Mouse (Mus musculus) CH12.LX (cell line): ENCODE results near the gene Gm10837. TPM values are rescaled to one million over a fixed set of nuclear protein-coding genes. Genes with fewer than 3 reads are reported as not detected.

ENCODE experiments used
- DNase-seq: peaks from one replicate; pipeline ENCODE4 v3.0.0-alpha.2; 2013; ENCODE audit errors: extremely low read depth
- H3K27ac ChIP-seq: 2 replicates; pipeline ENCODE4 v1.5.1; 2012; ENCODE audit warnings: low read depth, mild to moderate bottlenecking, control low read depth, moderate library complexity; ENCODE audit not compliant: insufficient read depth
- H3K27me3 ChIP-seq: replicated peaks from 2 replicates; pipeline ENCODE3; 2012; ENCODE audit warnings: inconsistent platforms
- H3K36me3 ChIP-seq, 2 experiments: replicated peaks in 1 of 2; 2 replicates each; pipeline versions ENCODE3 to v1.6.1; 2012; ENCODE audit warnings: inconsistent platforms in 1 of 2, low read length in 1 of 2, mild to moderate bottlenecking in 1 of 2, mixed read lengths in 1 of 2, moderate library complexity in 1 of 2; ENCODE audit not compliant: control insufficient read depth in 1 of 2, insufficient read depth in 1 of 2
- H3K4me1 ChIP-seq, 2 experiments: 2 replicates each; pipeline ENCODE4 v1.6.1; 2012; ENCODE audit warnings: inconsistent platforms in 1 of 2, moderate library complexity in 1 of 2; ENCODE audit not compliant: insufficient read depth in 2 of 2, control insufficient read depth in 1 of 2
- H3K4me2 ChIP-seq: 2 replicates; pipeline ENCODE4 v1.6.1; 2012; ENCODE audit warnings: low read depth, mild to moderate bottlenecking, control low read depth; ENCODE audit not compliant: poor library complexity, insufficient read depth, severe bottlenecking
- H3K4me3 ChIP-seq, 3 experiments: fragments of 150-350 bp in 1 of 3; sonication (generic) in 1 of 3; replicated peaks in 1 of 3; 2 replicates each; pipeline versions ENCODE3 to v1.5.1; 2011 to 2012; ENCODE audit warnings: low read depth in 2 of 3, low read length in 2 of 3, mild to moderate bottlenecking in 2 of 3, moderate library complexity in 2 of 3, control low read depth in 1 of 3, improper control_type of control experiment in 1 of 3, inconsistent platforms in 1 of 3, mixed read lengths in 1 of 3; ENCODE audit not compliant: poor library complexity in 1 of 3
- H3K79me2 ChIP-seq: replicated peaks from 2 replicates; pipeline ENCODE4 v1.6.1; 2012; ENCODE audit warnings: mild to moderate bottlenecking, moderate library complexity; ENCODE audit not compliant: control insufficient read depth, poor library complexity, insufficient read depth, severe bottlenecking; ENCODE audit errors: extremely low read depth
- H3K9ac ChIP-seq: 2 replicates; pipeline ENCODE4 v1.6.1; 2012; ENCODE audit warnings: low read depth, mild to moderate bottlenecking, control low read depth, moderate library complexity; ENCODE audit not compliant: insufficient read depth
- H3K9me3 ChIP-seq: replicated peaks from 2 replicates; pipeline ENCODE3; 2012; ENCODE audit warnings: low read length, inconsistent platforms, mixed read lengths
- CHD2 ChIP-seq: IDR thresholded peaks from 2 replicates; pipeline ENCODE4 v1.6.1; 2011; ENCODE audit warnings: low read length, improper control_type of control experiment
- CTCF ChIP-seq, 2 experiments: IDR thresholded peaks in 1 of 2; conservative IDR thresholded peaks in 1 of 2; 2 replicates each; pipeline ENCODE4 v1.5.1; 2011 to 2012; ENCODE audit warnings: low read depth in 2 of 2, low read length in 2 of 2, improper control_type of control experiment in 1 of 2, inconsistent platforms in 1 of 2, mild to moderate bottlenecking in 1 of 2, moderate library complexity in 1 of 2
- E2F4 ChIP-seq: IDR thresholded peaks from 2 replicates; pipeline ENCODE4 v1.6.1; 2011; ENCODE audit warnings: low read depth, low read length, improper control_type of control experiment; ENCODE audit not compliant: insufficient replicate concordance
- ELF1 ChIP-seq: IDR thresholded peaks from 2 replicates; pipeline ENCODE4 v1.6.1; 2014; ENCODE audit warnings: low read depth, mild to moderate bottlenecking, inconsistent platforms, low read length, improper control_type of control experiment
- GABPA ChIP-seq: IDR thresholded peaks from 2 replicates; pipeline ENCODE4 v1.6.1; 2012; ENCODE audit warnings: low read depth, low read length, improper control_type of control experiment, inconsistent platforms; ENCODE audit not compliant: insufficient replicate concordance
- JUN ChIP-seq: IDR thresholded peaks from 2 replicates; pipeline ENCODE4 v1.6.1; 2011; ENCODE audit warnings: low read depth, mild to moderate bottlenecking, low read length, improper control_type of control experiment, moderate library complexity; ENCODE audit not compliant: insufficient read depth
- JUND ChIP-seq: conservative IDR thresholded peaks from 2 replicates; pipeline ENCODE4 v1.6.1; 2011; ENCODE audit warnings: low read depth, low read length, improper control_type of control experiment
- MAFK ChIP-seq: IDR thresholded peaks from 2 replicates; pipeline ENCODE4 v1.6.1; 2011; ENCODE audit warnings: low read length, improper control_type of control experiment; ENCODE audit not compliant: insufficient replicate concordance
- MAX ChIP-seq: IDR thresholded peaks from 2 replicates; pipeline ENCODE4 v1.6.1; 2011; ENCODE audit warnings: low read length, improper control_type of control experiment
- MAZ ChIP-seq: IDR thresholded peaks from 2 replicates; pipeline ENCODE4 v1.6.1; 2012; ENCODE audit warnings: low read depth, mild to moderate bottlenecking, inconsistent platforms, low read length, improper control_type of control experiment, moderate library complexity
- MYC ChIP-seq: IDR thresholded peaks from 2 replicates; pipeline ENCODE4 v1.6.1; 2011; ENCODE audit warnings: low read depth, mild to moderate bottlenecking, improper control_type of control experiment, low read length
- NRF1 ChIP-seq: IDR thresholded peaks from 2 replicates; pipeline ENCODE4 v1.6.1; 2014; ENCODE audit warnings: low read depth, mild to moderate bottlenecking, inconsistent platforms, low read length, improper control_type of control experiment, moderate library complexity
- PAX5 ChIP-seq: IDR thresholded peaks from 2 replicates; pipeline ENCODE4 v1.6.1; 2012; ENCODE audit warnings: low read length, inconsistent platforms, mixed read lengths
- RAD21 ChIP-seq: IDR thresholded peaks from 2 replicates; pipeline ENCODE4 v1.6.1; 2011; ENCODE audit warnings: low read depth, mild to moderate bottlenecking, low read length, improper control_type of control experiment, moderate library complexity
- RCOR1 ChIP-seq: conservative IDR thresholded peaks from 2 replicates; pipeline ENCODE4 v1.6.1; 2012; ENCODE audit warnings: low read depth, mild to moderate bottlenecking, inconsistent platforms, low read length, improper control_type of control experiment
- SIN3A ChIP-seq: IDR thresholded peaks from 2 replicates; pipeline ENCODE4 v1.6.1; 2012; ENCODE audit warnings: low read length, improper control_type of control experiment, inconsistent platforms
- SMC3 ChIP-seq: IDR thresholded peaks from 2 replicates; pipeline ENCODE4 v1.6.1; 2011; ENCODE audit warnings: low read depth, low read length, improper control_type of control experiment
- TBP ChIP-seq: conservative IDR thresholded peaks from 2 replicates; pipeline ENCODE4 v1.6.1; 2011; ENCODE audit warnings: low read depth, low read length, improper control_type of control experiment
- TCF12 ChIP-seq: IDR thresholded peaks from 2 replicates; pipeline ENCODE4 v1.6.1; 2014; ENCODE audit warnings: low read depth, mild to moderate bottlenecking, inconsistent platforms, low read length, improper control_type of control experiment
- USF1 ChIP-seq: IDR thresholded peaks from 2 replicates; pipeline ENCODE4 v1.6.1; 2014; ENCODE audit warnings: low read depth, mild to moderate bottlenecking, inconsistent platforms, low read length, improper control_type of control experiment
- USF2 ChIP-seq: conservative IDR thresholded peaks from 2 replicates; pipeline ENCODE4 v1.6.1; 2011; ENCODE audit warnings: low read depth, low read length, improper control_type of control experiment
- ZNF384 ChIP-seq: IDR thresholded peaks from 2 replicates; pipeline ENCODE4 v1.6.1; 2012; ENCODE audit warnings: low read depth, low read length, improper control_type of control experiment, inconsistent platforms
- dilution Hi-C: fragments of 300-500 bp; cut with MboI; formaldehyde crosslinking; loops from 2 replicates; pipeline ENCODE4 v1.14.3; 2020; ENCODE audit warnings: low sequenced_read_pairs; ENCODE audit not compliant: extremely low pct_unique_long_range_greater_than_20kb, extremely low pct_ligation_motif_present
- in situ Hi-C: fragments of 300-500 bp; cut with MboI; formaldehyde crosslinking; loops from 3 replicates; pipeline ENCODE4 v1.14.3; 2019; ENCODE audit warnings: low sequenced_read_pairs, low pct_ligation_motif_present, low pct_unique_long_range_greater_than_20kb, mixed read lengths
- polyA plus RNA-seq: library from polyadenylated mRNA; unstranded; fragments of >175 nt; gene quantifications from 2 replicates; pipeline ENCODE4 v1.2.1, GENCODE M21; 2012; ENCODE audit warnings: low read depth; ENCODE audit not compliant: insufficient read length
- total RNA-seq, 2 experiments: library from RNA; depleted of rRNA; stranded (reverse); fragments of 300-350 nt in 1 of 2; fragments of >200 nt in 1 of 2; gene quantifications; 2 replicates each; pipeline ENCODE4 v1.2.3; 2012 to 2014

Gene Gm10837
- total and polyA plus RNA-seq, 3 experiments = not detected

DNA sequence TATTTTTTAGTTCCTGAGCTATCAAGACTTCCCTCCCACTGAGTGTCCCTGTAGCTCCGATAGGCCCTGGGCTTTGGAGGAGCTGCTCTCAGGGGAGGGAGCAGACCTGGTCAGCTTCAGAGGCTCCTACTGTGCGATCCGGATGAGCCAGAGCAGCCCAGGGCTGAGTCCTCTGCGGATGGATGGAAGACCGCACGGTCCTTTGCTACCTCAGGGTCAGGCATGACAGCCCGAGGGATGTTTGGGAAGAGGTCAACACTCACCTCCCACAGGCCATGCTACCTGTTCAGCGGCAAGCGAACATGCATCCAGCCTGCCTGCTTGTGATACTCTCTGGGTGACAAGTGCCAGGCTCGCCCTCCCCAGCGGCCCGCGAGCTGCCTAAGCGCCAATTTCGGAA is 9.2 kb upstream of the Gm10837 start:
- no peak for DNase-seq
- H3K9ac ChIP-seq = no peak overlapping the region
- no peaks in the 10 kb centered on the region for H3K36me3 ChIP-seq
- no peak overlapping the region for H3K4me3 ChIP-seq
- in situ Hi-C loops = no loop called here
- dilution Hi-C loops = no loop called here
- no peaks in the 10 kb centered on the region for H3K27me3 ChIP-seq
- peaks cover 4 to 20% of the 10 kb centered on the region in 2 experiments; a peak in 2 of 4 replicates for H3K4me1 ChIP-seq
- no peak for TF ChIP-seq JUN
- no peak for TF ChIP-seq JUND
- no peak for TF ChIP-seq PAX5
- TF ChIP-seq USF2 = no peak
- no peak for TF ChIP-seq CTCF (conservative IDR thresholded peaks at IDR 0.05 in 1 of 2, IDR thresholded peaks at IDR 0.05 in 1 of 2; ENCODE audit: low read depth in 2 of 2, low read length in 2 of 2)
- TF ChIP-seq RAD21 = no peak
- no peak for TF ChIP-seq SIN3A
- no peak for TF ChIP-seq MAFK
- TF ChIP-seq ELF1 = no peak
- TF ChIP-seq CHD2 = no peak
- no peak overlapping the region for H3K4me2 ChIP-seq
- no peak overlapping the region for H3K27ac ChIP-seq
- H3K79me2 ChIP-seq = no peaks in the 10 kb centered on the region
- peaks cover 11% of the 10 kb centered on the region for H3K9me3 ChIP-seq

GRCm38 (mm10) chr14:122482081-122483023 is 8.0 kb upstream of the Gm10837 start:
- H3K4me3 ChIP-seq = no peak overlapping the region
- H3K27me3 ChIP-seq = no peaks in the 10 kb centered on the region
- H3K4me1 ChIP-seq = peaks cover 4 to 26% of the 10 kb centered on the region in 2 experiments; a peak in 2 of 4 replicates
- TF ChIP-seq TBP (no peak), USF2 (no peak), CTCF (conservative IDR thresholded peaks at IDR 0.05 in 1 of 2, IDR thresholded peaks at IDR 0.05 in 1 of 2; ENCODE audit: low read depth in 2 of 2, low read length in 2 of 2) (no peak), MAZ (no peak), GABPA (no peak), ELF1 (no peak), MAX (no peak), MYC (no peak), TCF12 (no peak), CHD2 (no peak), USF1 (no peak), ZNF384 (no peak), RCOR1 (no peak), PAX5 (no peak), SMC3 (no peak), E2F4 (no peak), NRF1 (no peak)
- H3K27ac ChIP-seq = no peak overlapping the region
- H3K79me2 ChIP-seq = no peaks in the 10 kb centered on the region
- peaks cover 6% of the 10 kb centered on the region for H3K9me3 ChIP-seq
- H3K36me3 ChIP-seq = no peaks in the 10 kb centered on the region
- no peak overlapping the region for H3K9ac ChIP-seq
- no peak for DNase-seq
- H3K4me2 ChIP-seq = no peak overlapping the region
- in situ Hi-C loops = no loop called here
- dilution Hi-C loops = no loop called here
